Mouse (Mus musculus) E14TG2a.4 (cell line): Measurements from ENCODE around the gene Htr6.

Experiments
- CTCF ChIP-seq: conservative IDR thresholded peaks from 2 replicates; pipeline ENCODE4 v1.5.1; 2014; ENCODE audit warnings: low read length
- NANOG ChIP-seq: IDR thresholded peaks from 2 replicates; pipeline ENCODE4 v1.6.1; 2014; ENCODE audit warnings: borderline replicate concordance, low read length, mixed read lengths
- POU5F1 ChIP-seq: IDR thresholded peaks from 2 replicates; pipeline ENCODE4 v1.6.1; 2014; ENCODE audit warnings: low read length, borderline replicate concordance

GRCm38 (mm10) chr4:139115721-139116120, 40.4 kb upstream of the Htr6 start:
- TF ChIP-seq CTCF (peak; percentile 46), NANOG (no peak), POU5F1 (no peak)
